9 mouse cellular contexts compared by ENCODE assay signal in genomic region chr19:18889117-18889627, GRCm38 (mm10).
A peak's percentile ranks its signal among the peaks of the same experiment; 100 is the strongest.
DNase-seq lines count a peak whose midpoint lies in the region; ATAC-seq lines count a peak whose summit lies in the region.
"Had no signal": no experiment of that assay in that cellular context is flagged by ENCODE, and none has a peak within 500 bp of the region (broad histone marks: within the 10 kb centered on the region; RNA-seq: fewer than 3 reads in every experiment).

No protein-coding gene starts in this region.

- H3K4me1 ChIP-seq in forebrain, embryonic 16.5 days (replicated peaks; ENCODE audit: control insufficient read depth, insufficient read depth, low read length), result peaks cover 9% of the 10 kb centered on the region
- peaks cover 12% of the 10 kb centered on the region; the same call in 1 of the 2 replicates for H3K4me1 ChIP-seq in midbrain, embryonic 14.5 days (ENCODE audit: control insufficient read depth, insufficient read depth, low read length)

- peak overlapping the region; percentile 58 for H3K9ac ChIP-seq in forebrain, embryonic 16.5 days (replicated peaks; ENCODE audit: low read depth, low read length)
- peak overlapping the region; percentile 44 for H3K9ac ChIP-seq in midbrain, embryonic 14.5 days (replicated peaks; ENCODE audit: low read length)

- DNase-seq in 3134 (ENCODE audit: extremely low read depth, insufficient read length, low spot score), result peak; percentile 14
- DNase-seq in brain, adult 2 months (ENCODE audit: low read depth, low spot score), result peak; percentile 62
- DNase-seq in layer of hippocampus, adult 18-20 months (ENCODE audit: low spot score in 2 of 2), result peak; percentile 16 to 56
- DNase-seq in midbrain, embryonic 14.5 days, result peak; percentile 83
- no peak for DNase-seq in thymus, adult 18-20 months
- DNase-seq in gastrocnemius, adult 8-10 months (ENCODE audit: low spot score in 2 of 2), result no peak

- ATAC-seq in forebrain, embryonic 16.5 days, result peak; percentile 90
- peak; percentile 78 for ATAC-seq in midbrain, embryonic 14.5 days (ENCODE audit: low FRiP score, low TSS enrichment)
- ATAC-seq in erythroblast, adult 5-6 weeks (replicated peaks; ENCODE audit: low FRiP score, poor library complexity, severe bottlenecking), result no peak

- 2% methylated on average over 11 of the region's 11 CpGs for WGBS in forebrain, embryonic 16.5 days
- WGBS in midbrain, embryonic 14.5 days, result 3% methylated on average over 11 of the region's 11 CpGs

- H3K36me3 ChIP-seq in forebrain, embryonic 16.5 days (ENCODE audit: control insufficient read depth, insufficient read depth), result no peaks in the 10 kb centered on the region
- H3K36me3 ChIP-seq in midbrain, embryonic 14.5 days (ENCODE audit: control insufficient read depth, insufficient read depth, low read length), result no peaks in the 10 kb centered on the region

- H3K27me3 ChIP-seq in forebrain, embryonic 16.5 days (replicated peaks; ENCODE audit: control insufficient read depth, insufficient read depth, low read length), result no peaks in the 10 kb centered on the region
- no peaks in the 10 kb centered on the region for H3K27me3 ChIP-seq in midbrain, embryonic 14.5 days (ENCODE audit: control insufficient read depth, insufficient read depth, low read length)

- H3K4me3 ChIP-seq in forebrain, embryonic 16.5 days (replicated peaks; ENCODE audit: low read length), result peak overlapping the region; percentile 43
- H3K4me3 ChIP-seq in midbrain, embryonic 14.5 days (replicated peaks; ENCODE audit: low read depth, low read length), result peak overlapping the region; percentile 25

- no peaks in the 10 kb centered on the region for H3K9me3 ChIP-seq in forebrain, embryonic 16.5 days (ENCODE audit: control insufficient read depth, low read length)
- H3K9me3 ChIP-seq in midbrain, embryonic 14.5 days (ENCODE audit: control insufficient read depth, low read length), result no peaks in the 10 kb centered on the region

- peak overlapping the region; percentile 77 for H3K27ac ChIP-seq in forebrain, embryonic 16.5 days (ENCODE audit: low read length)
- peak overlapping the region; percentile 83 for H3K27ac ChIP-seq in midbrain, embryonic 14.5 days (replicated peaks; ENCODE audit: low read depth, low read length)
- H3K27ac ChIP-seq: macrophage had no signal

- H3K4me2 ChIP-seq in forebrain, embryonic 16.5 days (ENCODE audit: low read length), result peak overlapping the region; percentile 67
- H3K4me2 ChIP-seq in midbrain, embryonic 14.5 days (ENCODE audit: low read length), result peak overlapping the region; percentile 56

Comparison
In these comparisons a context has a peak if more than half of its experiments do, and no peak if none do; other contexts are left out.
1. DNase-seq: peak in 3134 (single experiment), brain, adult 2 months (single experiment), layer of hippocampus, adult 18-20 months (2 of 2) and midbrain, embryonic 14.5 days (single experiment); none in thymus, adult 18-20 months (0 of 2) and gastrocnemius, adult 8-10 months (0 of 2).